In the genomic region with DNA sequence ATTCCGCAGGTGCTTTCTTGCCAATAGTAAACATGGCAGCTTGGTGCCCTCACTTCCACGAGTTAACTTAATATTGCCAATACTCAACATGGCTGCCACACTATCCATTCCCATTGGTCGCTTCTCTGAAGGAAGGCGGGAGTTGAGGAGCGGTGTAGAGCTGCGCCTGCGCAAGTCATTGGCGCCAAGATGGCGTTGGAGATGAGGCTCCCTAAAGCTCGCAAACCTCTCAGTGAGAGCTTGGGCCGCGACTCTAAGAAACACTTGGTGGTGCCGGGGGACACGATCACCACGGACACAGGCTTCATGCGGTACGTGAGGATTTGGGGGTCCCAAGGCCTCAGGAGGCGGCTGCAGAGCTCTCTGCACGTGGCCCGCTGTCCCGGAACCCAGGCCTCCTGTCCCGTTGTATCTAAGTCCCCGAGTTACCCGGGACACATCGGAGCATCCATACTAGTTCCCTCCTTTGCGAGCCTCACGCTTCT, we compare ENCODE assay signal across 8 mouse cellular contexts. TPM values are rescaled to one million over a fixed set of nuclear protein-coding genes. Genes with fewer than 3 reads are reported as not detected.
DNase-seq lines count a peak whose midpoint lies in the region; ATAC-seq and TF ChIP-seq lines count a peak whose summit lies in the region.

Gene Exosc2 (plus strand): TSS at position 165 of the 485 bp plus-strand sequence.

- H3K36me3 ChIP-seq in hindbrain, postnatal 0 days (ENCODE audit: insufficient read depth, low read length), result peaks cover 18% of the 10 kb centered on the region

- H3K27me3 ChIP-seq in hindbrain, postnatal 0 days (ENCODE audit: insufficient read depth, low read length), result no peaks in the 10 kb centered on the region

- intact Hi-C loops in gastrocnemius, adult 2 months (cut with DNase I), result loop anchor here (2.0 to 5.0 kb wide), 2 partner anchors 98 to 188 kb away; partner anchors contain the start of gene Fubp3
- intact Hi-C loops in left cerebral cortex, adult 2 months (cut with DNase I), result loop anchor here (5.0 kb wide), 1 partner anchor 307 kb away; no protein-coding TSS in a partner anchor

- H3K9me3 ChIP-seq in hindbrain, postnatal 0 days (ENCODE audit: low read length), result no peaks in the 10 kb centered on the region

- H3K9ac ChIP-seq in hindbrain, postnatal 0 days (replicated peaks; ENCODE audit: low read length), result peak within 1 kb of the TSS; percentile 77

- peak; percentile 97 for ATAC-seq in common myeloid progenitor, adult 5-6 weeks (replicated peaks; ENCODE audit: low read depth, poor library complexity, severe bottlenecking)
- ATAC-seq in hindbrain, postnatal 0 days, result peak; percentile 98
- peak; percentile 97 for ATAC-seq in megakaryocyte, adult 5-6 weeks (ENCODE audit: poor library complexity, severe bottlenecking)

- H3K27ac ChIP-seq in gastrocnemius, adult 2 months, result peak within 1 kb of the TSS; percentile 88
- H3K27ac ChIP-seq in hindbrain, postnatal 0 days, result peak within 1 kb of the TSS; percentile 68
- peak within 1 kb of the TSS; percentile 44 for H3K27ac ChIP-seq in left cerebral cortex, adult 2 months

- 1% methylated on average over 27 of the region's 27 CpGs for WGBS in hindbrain, postnatal 0 days

- TF ChIP-seq CTCF in gastrocnemius, adult 2 months (IDR thresholded peaks at IDR 0.05), result no peak
- no peak for TF ChIP-seq CTCF in hindbrain, postnatal 0 days (IDR thresholded peaks at IDR 0.05; ENCODE audit: low read depth)
- no peak for TF ChIP-seq CTCF in left cerebral cortex, adult 2 months (IDR thresholded peaks at IDR 0.05)

- peak within 1 kb of the TSS; percentile 84 for H3K4me3 ChIP-seq in gastrocnemius, adult 2 months
- H3K4me3 ChIP-seq in hindbrain, postnatal 0 days (ENCODE audit: low read length), result peak within 1 kb of the TSS; percentile 79
- H3K4me3 ChIP-seq in left cerebral cortex, adult 2 months, result peak within 1 kb of the TSS; percentile 81

- H3K4me2 ChIP-seq in hindbrain, postnatal 0 days (ENCODE audit: low read depth, low read length), result peak within 1 kb of the TSS; percentile 90

- no peaks in the 10 kb centered on the region for H3K4me1 ChIP-seq in hindbrain, postnatal 0 days (ENCODE audit: insufficient read depth, low read length)

- peak; percentile 98 for DNase-seq in ZHBTc4 (ENCODE audit: low read depth, low spot score)
- peak; percentile 92 for DNase-seq in gastrocnemius, adult 2 months
- DNase-seq in hindbrain, postnatal 0 days (ENCODE audit: low spot score), result peak; percentile 97
- peak; percentile 82 to 90 for DNase-seq in left cerebral cortex, adult 2 months (ENCODE audit: extremely low spot score in 1 of 2, low spot score in 2 of 2)
- DNase-seq in right cerebral cortex, adult 2 months (ENCODE audit: low spot score in 2 of 2), result peak; percentile 93 to 94
- DNase-seq in urinary bladder, postnatal 14 days (ENCODE audit: low spot score), result peak; percentile 91

RNA-seq across cellular contexts. Expression of gene Exosc2, which starts in this region (rescaled TPM):
- 80.6 and 88.3 TPM in 2 replicates for total RNA-seq in common myeloid progenitor, adult 5-6 weeks (2017)
- 1 to 10 TPM; 8.1 to 8.3 TPM for total RNA-seq in gastrocnemius, adult 2 months (2021)
- total RNA-seq in hindbrain, postnatal 0 days (2014; rRNA removed), result 17.2 and 31.1 TPM in 2 replicates
- 35.6 and 36.5 TPM in 2 replicates for polyA plus RNA-seq in hindbrain, postnatal 0 days (2015; fragmentation: Nextera tagmentation; extraction: Ambion mirVana)
- total RNA-seq in left cerebral cortex, adult 2 months (2021), result 10 to 100 TPM; 21.3 to 22.8 TPM
- total RNA-seq in megakaryocyte, adult 5-6 weeks (2015), result 15.3 and 17.7 TPM in 2 replicates
- total RNA-seq in megakaryocyte, adult 5-6 weeks (2017), result 24.1 and 25.9 TPM in 2 replicates

Comparison
In these comparisons a context has a peak if more than half of its experiments do, and no peak if none do; other contexts are left out.
1. Peak in every context shown above with its lines: DNase-seq, ATAC-seq, H3K4me3 ChIP-seq and H3K27ac ChIP-seq.